Mouse (Mus musculus) right cerebral cortex, postnatal 36 days (tissue): Measurements from ENCODE around the gene Kcnq1.

Source experiments
- DNase-seq, 2 experiments: peaks; one replicate each; pipeline ENCODE4 v3.0.0; 2022; ENCODE audit warnings: low spot score in 2 of 2, mixed read lengths in 1 of 2

Gene Kcnq1

DNA sequence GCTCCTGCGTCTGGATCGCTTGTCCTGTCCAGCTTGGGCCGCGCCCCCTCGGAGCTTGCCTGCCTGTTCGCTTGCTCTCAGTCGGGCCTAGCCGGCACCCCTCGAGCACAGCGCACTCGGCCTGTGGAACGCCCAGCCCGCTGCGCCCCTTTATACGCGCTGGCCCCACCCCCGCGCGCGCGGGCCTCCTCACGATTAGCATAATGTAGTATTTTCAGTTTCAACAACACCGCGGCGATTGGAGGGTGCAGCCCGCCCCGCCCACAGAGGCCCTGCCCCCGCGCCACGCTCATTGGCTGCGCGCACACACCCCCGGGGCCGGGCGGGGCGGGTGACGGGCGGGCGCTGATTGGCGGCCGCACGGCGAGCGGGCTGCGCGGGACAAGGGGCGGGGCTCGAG lies 354.7 kb downstream of the Kcnq1 start, which contains the start of gene Cdkn1c:
Gene Cdkn1c (minus strand): TSS at position 177 of the 400 bp plus-strand sequence.
- peak; percentile 73 to 76 for DNase-seq

DNA sequence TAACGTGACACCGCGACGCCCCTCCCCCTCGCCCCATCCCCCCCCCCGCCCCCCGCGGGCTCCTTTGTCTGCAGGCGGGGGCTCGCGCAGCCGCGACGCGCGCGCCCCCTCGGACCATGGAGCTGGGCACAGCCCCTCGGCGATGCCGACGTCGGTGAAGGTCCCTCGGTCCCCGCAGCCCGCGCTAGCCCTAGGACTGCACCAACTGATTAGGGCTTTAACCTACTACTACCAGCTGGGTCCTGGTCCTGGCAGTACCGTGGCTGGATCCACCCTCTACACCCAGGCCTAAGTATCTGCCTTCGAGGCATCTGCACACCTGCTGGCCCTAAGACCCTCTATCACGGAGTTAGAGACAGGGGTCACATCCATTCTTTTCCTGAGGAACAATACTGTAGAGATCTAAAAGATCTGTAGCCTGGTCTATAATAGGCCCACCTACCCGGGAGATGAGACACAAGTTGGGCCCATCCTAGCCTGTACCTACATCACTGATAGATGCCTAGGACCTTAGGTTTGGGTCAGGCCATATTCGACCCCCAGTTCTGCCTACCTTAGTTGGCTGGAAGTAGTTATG lies 355.2 kb downstream of the Kcnq1 start:
- no peak for DNase-seq

DNA sequence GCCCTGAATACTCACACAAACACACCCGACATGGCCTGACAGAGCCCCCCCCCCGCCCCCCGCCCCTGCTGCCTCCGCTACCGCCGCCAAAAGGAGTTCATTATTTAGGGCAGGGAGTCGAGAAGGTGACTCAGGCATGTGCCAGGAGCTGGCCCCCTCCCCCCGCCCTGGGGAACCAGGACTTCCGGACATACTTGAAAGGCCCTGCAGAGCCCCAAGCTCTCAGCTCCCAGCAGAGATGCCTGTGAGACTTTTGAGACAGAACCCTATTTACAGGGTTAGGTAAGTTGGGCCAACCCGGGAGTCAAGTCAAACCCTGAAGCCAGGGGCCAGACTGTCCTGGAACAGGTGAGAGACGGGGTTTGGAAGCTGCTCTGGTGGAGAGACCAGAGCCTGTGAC lies 355.8 kb downstream of the Kcnq1 start:
- no peak for DNase-seq

DNA sequence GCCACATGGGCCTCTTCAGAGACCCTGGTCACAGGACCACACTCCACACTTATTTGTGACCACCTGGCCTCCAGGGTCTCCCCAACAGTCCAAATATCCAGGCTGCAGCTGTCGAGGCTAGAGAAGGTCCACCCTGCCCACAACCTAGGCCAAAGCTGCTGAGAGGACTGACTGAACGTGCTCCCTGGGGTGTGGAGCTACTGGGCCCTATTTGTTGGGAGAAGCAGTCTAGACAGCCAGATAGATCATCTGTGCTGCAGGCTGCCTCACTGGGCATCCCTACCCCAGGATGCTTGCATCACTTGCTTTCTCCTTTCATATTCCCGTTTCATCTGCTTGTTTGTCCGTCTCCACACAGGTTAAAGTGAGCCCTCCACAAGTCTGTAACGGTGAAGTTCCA lies 356.4 kb downstream of the Kcnq1 start:
- no peak for DNase-seq

DNA sequence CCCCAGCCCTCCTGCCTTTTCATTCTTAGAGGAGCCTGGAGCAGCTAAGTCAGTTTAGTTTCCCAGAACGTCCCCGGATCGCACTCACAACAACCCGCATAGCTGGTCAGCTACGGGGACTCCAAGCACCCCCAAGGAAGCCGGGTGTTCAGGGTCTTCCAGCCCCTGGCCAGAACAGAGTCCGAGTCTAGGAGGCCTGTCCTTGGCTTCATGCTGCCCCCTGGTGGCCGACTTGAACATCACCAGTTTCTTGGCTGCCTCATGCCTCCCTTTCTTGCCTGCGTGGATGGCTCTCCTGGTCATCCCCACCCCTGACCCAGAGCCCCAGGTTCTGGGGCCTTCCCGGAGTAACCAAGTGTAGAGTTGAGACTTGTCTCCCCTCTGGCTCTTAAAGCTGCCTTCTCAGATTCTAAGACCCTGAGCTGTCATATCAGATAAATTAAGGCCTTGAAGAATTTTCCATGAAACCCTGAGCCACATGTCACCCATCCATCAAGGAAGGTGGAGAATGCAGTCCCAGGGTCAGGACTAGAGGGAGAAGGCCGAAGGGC lies 357.8 kb downstream of the Kcnq1 start:
- DNase-seq = peak in 1 of 2 experiments; percentile 22

DNA sequence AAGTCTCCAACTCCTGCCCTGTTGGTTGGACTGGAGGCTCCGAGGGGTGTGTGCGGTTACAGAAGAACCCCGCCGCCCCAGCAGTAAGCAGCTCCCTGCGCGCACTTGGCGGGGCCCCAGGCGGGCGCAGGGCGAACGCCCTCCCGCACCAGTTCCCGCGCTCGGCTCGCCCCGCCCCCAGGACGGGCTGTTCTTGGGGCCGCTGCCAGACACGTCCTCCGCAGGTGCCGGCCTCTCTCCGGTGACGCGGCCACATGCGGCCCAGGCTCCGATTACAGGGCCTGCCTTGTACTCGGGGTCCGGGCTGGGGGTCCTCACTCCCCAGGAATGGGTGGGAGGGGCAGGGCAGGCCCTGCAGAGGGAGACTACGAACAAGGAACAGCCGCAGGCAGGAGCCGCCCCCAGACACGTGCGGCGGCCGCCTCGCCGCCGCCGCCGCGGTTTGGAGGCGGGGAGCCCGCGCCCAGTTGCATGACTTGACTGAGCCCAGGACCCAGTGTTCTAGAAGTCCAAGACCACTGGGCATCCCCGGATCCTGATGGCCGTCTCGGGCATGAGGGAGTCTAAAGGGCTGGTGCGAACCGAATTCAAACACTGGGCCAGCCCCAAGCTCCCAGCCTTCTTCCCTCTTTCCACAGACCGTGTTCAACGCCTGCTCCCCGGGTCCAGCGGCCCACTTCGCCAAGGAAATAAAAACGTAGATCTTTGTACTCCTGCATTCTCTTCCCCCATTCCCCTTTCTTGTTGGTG lies 358.8 kb downstream of the Kcnq1 start:
- peak in 1 of 2 experiments; percentile 16 for DNase-seq

DNA sequence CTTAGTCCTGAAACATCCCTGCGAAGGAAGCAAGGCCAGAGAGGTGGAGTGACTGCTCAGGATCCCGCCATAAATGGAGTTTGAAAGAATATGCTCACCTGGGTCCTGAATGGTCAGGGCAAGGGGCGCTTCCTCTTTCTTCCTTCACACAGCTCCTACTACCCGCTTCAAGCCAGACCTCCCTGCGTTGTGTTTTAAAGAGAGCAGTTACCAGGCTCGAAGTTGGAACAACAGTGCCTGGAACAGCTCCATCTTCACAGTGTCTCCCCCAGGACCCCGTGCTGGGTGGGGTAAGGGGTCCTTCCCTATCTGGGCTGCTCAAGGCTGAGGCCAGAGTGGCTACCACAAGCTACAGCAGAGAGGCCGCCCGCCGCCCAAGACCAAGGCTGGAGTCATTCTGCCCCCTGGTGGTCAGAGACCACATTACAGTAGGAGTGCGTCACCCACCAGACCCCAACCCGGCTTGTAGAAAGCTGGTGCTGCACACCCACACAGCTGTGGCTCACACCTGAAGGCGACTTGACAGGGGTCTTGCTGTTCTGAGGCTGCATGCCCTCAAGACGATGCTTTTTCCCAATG lies 360.0 kb downstream of the Kcnq1 start:
- peak; percentile 34 to 67 for DNase-seq

DNA sequence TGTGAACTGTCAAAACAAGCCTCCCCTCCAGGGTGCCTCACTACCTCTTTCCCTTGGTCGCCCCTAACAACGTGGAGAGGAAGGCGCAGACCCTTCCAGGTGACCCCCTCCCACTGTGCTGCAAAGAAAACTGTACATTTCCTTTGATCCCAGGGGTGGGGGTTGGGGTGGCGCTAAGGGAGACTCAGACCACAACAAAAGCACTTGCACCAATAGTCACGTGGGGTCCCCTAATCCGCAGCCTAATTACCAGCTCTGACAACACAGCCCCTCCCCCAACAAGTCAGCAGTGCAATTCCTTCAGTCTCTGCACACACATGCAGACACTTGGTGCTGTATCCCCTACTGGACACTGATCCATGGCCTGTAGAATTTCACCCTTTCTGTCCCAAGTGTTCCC lies 361.6 kb downstream of the Kcnq1 start:
- no peak for DNase-seq

DNA sequence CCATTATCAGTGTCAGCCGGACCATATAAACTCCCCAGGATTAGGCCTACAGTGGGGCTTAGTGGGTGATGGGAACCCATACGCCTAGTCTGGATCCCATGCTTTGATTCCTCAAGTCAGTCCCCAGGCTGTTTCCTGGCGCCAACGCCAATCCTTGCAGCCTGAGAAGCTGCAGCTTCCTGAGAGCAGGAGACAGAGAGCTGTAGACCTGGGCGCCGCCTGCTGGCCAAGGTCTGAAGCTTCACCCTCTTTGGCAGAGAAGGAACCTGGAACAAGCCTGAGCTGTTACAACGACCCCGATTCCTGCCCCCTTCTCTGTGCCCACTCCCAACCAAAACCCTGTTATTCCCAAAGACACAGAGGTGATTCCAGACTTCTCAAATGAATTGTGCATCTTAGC lies 363.8 kb downstream of the Kcnq1 start:
- DNase-seq = peak; percentile 44 to 46

DNA sequence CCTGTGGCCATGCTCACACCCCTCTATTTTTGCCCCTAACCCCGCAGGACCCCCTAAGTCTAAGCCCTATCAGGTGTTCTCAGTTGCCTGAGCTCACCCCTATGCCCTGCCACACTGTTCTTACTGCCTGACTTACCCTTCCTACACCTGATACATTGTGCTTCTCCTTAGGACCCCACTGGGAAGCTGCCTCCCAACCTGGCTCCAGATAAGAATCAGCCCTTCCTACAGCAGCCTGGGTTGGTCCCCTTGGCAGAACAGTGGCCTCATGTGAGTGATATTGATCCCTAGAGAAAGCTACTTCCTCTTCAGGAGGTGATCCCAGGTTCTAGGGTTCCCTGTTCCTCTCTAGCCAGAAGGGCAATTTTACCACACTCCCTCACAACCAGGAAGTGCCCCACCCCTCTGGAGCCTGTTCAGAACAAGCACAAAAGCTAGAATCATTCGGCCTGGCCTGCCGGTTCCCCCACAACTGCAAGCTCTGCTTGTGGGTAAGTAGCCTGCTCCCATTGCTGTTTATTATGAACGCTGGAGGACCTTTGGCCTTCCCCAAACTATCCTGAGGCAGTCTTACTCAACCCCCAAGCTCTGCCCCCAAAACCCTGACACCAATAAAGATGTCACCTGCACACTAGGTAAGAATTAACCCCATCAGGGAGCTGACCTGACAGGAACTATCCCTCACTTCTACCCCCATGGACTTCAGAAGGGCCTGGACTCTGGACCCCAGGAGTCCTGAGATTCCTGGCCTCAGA lies 367.4 kb downstream of the Kcnq1 start, which contains the start of gene Slc22a18:
Gene Slc22a18 (plus strand): TSS at position 390 of the 755 bp plus-strand sequence.
- no peak for DNase-seq

DNA sequence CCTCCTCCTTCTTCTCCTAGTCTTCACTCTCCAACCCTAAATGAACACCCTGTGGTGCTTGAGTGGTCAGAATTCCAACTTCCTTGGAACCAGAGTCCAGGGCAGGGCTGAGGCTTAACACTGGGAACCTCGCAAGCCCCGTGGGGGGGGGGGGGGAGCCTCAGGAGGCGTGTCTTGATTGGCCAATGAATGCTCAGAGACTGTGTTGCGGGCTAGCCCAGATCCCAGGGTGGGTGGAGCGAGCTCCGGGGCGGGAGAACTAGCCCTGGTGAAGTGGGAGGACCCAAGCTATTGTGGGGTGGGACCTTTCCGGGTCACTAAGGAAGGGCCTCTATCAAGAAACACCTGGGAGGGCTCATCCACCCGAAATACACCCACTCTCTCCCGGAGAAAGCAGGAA lies 368.6 kb downstream of the Kcnq1 start:
- no peak for DNase-seq

DNA sequence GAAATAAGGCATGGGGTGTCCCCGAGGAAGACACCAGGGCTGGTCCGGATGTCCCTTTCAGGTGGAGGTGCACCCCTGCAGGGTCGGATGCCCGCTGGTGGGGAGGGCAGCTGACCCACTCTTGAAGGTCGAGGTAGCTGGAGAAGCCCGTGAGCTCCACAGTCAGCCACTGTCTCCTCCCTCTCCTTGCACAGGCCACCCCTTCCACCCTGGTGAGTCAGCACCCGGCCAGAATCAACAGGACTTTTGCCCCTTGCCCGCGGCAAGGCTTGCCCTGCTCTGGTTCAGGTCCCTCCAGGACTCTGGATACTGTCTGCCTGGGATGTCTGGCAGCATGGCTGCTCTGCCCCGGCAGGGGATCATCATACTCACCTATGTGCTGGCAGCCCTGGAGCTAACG lies 369.7 kb downstream of the Kcnq1 start:
- DNase-seq = no peak
